Mouse (Mus musculus) ES-E14 (cell line): ENCODE measurements at regions not wholly inside any gene's neighbourhood (a gene's known extent, or its start where the extent isn't known, plus 50 kb on each side); places are given as distances from the start of the nearest gene placed in this dataset.

Source experiments
- HCFC1 ChIP-seq: IDR thresholded peaks from 2 replicates; pipeline ENCODE4 v1.6.1; 2012; ENCODE audit warnings: low read length, inconsistent platforms, borderline replicate concordance; ENCODE audit not compliant: insufficient read depth
- ZNF384 ChIP-seq: IDR thresholded peaks from 2 replicates; pipeline ENCODE4 v1.6.1; 2012; ENCODE audit warnings: low read depth, low read length, inconsistent platforms

- no peak for TF ChIP-seq HCFC1
- no peak for TF ChIP-seq ZNF384
Measured at GRCm38 (mm10) chr6:50052416-50052815, 57.6 kb upstream of the Mpp6 start.
